Mouse (Mus musculus): ENCODE measurements around the gene Sectm1b. TPM values are rescaled to one million over a fixed set of nuclear protein-coding genes. Genes with fewer than 3 reads are reported as not detected.

The Sectm1b gene
- polyA plus RNA-seq, 1 experiment from 2014 or later = not detected

Other genes with a start within 250 kb of the Sectm1b start
- 107 and 117 TPM in 2 replicates for gene Fasn, start 239.0 kb downstream of the Sectm1b start, polyA plus RNA-seq (2014; fragmentation: Nextera tagmentation; extraction: Ambion mirVana)
- gene Ccdc57, start 130.7 kb downstream of the Sectm1b start, polyA plus RNA-seq (2014; fragmentation: Nextera tagmentation; extraction: Ambion mirVana) = 6.1 and 6.7 TPM in 2 replicates
- gene Slc16a3, start 115.1 kb downstream of the Sectm1b start, polyA plus RNA-seq (2014; fragmentation: Nextera tagmentation; extraction: Ambion mirVana) = 2.9 and 4.6 TPM in 2 replicates
- 57.8 and 81.1 TPM in 2 replicates for gene Csnk1d, start 72.2 kb downstream of the Sectm1b start, polyA plus RNA-seq (2014; fragmentation: Nextera tagmentation; extraction: Ambion mirVana)
- gene Cd7, start 24.2 kb downstream of the Sectm1b start, polyA plus RNA-seq (2014; fragmentation: Nextera tagmentation; extraction: Ambion mirVana) = not detected in 2 replicates
- not detected in 2 replicates for gene Sectm1a, start 17.7 kb upstream of the Sectm1b start, polyA plus RNA-seq (2014; fragmentation: Nextera tagmentation; extraction: Ambion mirVana)
- not detected in 2 replicates for gene Tex19.2, start 55.1 kb upstream of the Sectm1b start, polyA plus RNA-seq (2014; fragmentation: Nextera tagmentation; extraction: Ambion mirVana)
- gene Tex19.1, start 82.6 kb upstream of the Sectm1b start, polyA plus RNA-seq (2014; fragmentation: Nextera tagmentation; extraction: Ambion mirVana) = not detected in 2 replicates
- gene Uts2r, start 96.7 kb upstream of the Sectm1b start, polyA plus RNA-seq (2014; fragmentation: Nextera tagmentation; extraction: Ambion mirVana) = 0.15 and 0.23 TPM in 2 replicates
- gene Hexdc, start 140.9 kb upstream of the Sectm1b start, polyA plus RNA-seq (2014; fragmentation: Nextera tagmentation; extraction: Ambion mirVana) = 28.2 and 37.0 TPM in 2 replicates
- gene Ogfod3, start 141.1 kb upstream of the Sectm1b start, polyA plus RNA-seq (2014; fragmentation: Nextera tagmentation; extraction: Ambion mirVana) = 27.2 and 32.0 TPM in 2 replicates
- gene Cybc1, start 165.8 kb upstream of the Sectm1b start, polyA plus RNA-seq (2014; fragmentation: Nextera tagmentation; extraction: Ambion mirVana) = 36.3 and 39.5 TPM in 2 replicates
- gene Narf, start 173.7 kb upstream of the Sectm1b start, polyA plus RNA-seq (2014; fragmentation: Nextera tagmentation; extraction: Ambion mirVana) = 93.2 and 96.5 TPM in 2 replicates
- 15.1 and 16.5 TPM in 2 replicates for gene Foxk2, start 196.4 kb upstream of the Sectm1b start, polyA plus RNA-seq (2014; fragmentation: Nextera tagmentation; extraction: Ambion mirVana)